Mouse (Mus musculus) kidney, postnatal 10 days (tissue): Measurements from ENCODE around the gene Ccdc22.

ENCODE experiments used
- DNase-seq: peaks from one replicate; pipeline ENCODE4 v3.0.0; 2021; ENCODE audit warnings: mixed read lengths

The Ccdc22 gene

GRCm38 (mm10) chrX:7573176-7574086 is 31.9 kb downstream of the Ccdc22 start, which contains the start of gene Foxp3:
Gene Foxp3 (plus strand): TSS chrX:7573644.
- DNase-seq, result peak; percentile 73

GRCm38 (mm10) chrX:7572466-7572865 is 32.9 kb downstream of the Ccdc22 start:
- no peak for DNase-seq

DNA sequence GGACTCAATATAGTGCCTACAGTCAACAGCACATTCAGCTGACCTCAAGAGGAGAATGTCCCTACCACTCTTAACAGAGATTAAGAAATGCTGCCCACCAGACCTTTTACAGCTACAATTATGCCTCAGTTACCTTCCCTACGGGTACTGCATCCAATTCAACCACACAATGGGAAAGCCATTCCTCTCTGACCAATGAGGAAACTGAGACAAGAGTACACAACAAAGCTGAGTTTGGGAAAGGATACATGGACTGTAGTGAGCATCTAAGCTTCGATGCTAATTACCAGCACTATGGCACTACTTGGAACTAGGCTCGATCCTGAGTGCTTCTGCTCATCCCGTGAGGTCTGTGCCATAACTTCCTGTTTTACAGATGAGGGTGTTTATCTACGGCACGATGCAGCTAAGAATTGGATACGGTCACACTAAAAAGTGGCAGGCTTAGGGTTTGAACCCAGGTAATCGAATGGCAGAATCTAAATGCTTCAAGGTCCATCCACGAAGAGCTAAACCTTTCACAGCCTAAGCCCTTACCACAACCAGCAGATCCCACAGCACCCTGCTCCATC is 33.7 kb downstream of the Ccdc22 start:
- DNase-seq, result no peak

GRCm38 (mm10) chrX:7570481-7571175 is 34.7 kb downstream of the Ccdc22 start:
- no peak for DNase-seq

- no peak for DNase-seq
These were observed 37.8 kb downstream of the Ccdc22 start for GRCm38 (mm10) chrX:7567491-7567890.

DNA sequence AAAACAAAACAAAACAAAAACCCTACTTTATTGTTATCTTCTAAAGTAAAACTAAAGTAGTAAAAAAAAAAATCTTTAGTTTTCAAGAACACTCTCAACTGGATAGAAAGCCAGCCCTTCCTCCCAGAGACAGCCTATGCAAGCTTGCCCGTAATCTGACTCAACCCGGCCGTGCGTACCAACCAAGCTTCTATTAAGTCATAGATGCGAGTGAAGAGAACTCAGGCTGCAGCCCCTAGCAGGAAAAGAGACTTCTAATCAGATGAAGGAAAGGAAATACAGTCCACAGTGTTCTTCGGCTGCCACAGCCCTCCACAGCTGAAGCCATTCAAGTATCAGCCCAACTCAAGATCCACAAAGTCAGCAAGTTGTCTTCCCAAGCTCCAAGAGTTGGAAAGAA is 39.0 kb downstream of the Ccdc22 start:
- no peak for DNase-seq

GRCm38 (mm10) chrX:7563076-7563475 is 42.2 kb downstream of the Ccdc22 start:
- DNase-seq, result no peak

GRCm38 (mm10) chrX:7553474-7553873 is 51.8 kb downstream of the Ccdc22 start:
- no peak for DNase-seq
